Mouse (Mus musculus) intestine, postnatal 0 days (tissue): ENCODE results near the gene 1700016D06Rik. TPM values are rescaled to one million over a fixed set of nuclear protein-coding genes. Genes with fewer than 3 reads are reported as not detected.
A peak's percentile ranks its signal among the peaks of the same experiment; 100 is the strongest.

Source experiments
- ATAC-seq: fragments of 200-750 bp; cut with Nextera tagmentation; 2 replicates; pipeline ENCODE4 v1.8.0; 2017; ENCODE audit warnings: mild to moderate bottlenecking, moderate TSS enrichment, moderate library complexity
- H3K27ac ChIP-seq: fragments of 300-500 bp; sonication (generic); 2 replicates; pipeline ENCODE4 v1.5.1; 2014; ENCODE audit warnings: mild to moderate bottlenecking, low read depth, low read length, moderate library complexity
- H3K27me3 ChIP-seq: fragments of 300-500 bp; sonication (generic); replicated peaks from 2 replicates; pipeline ENCODE4 v1.6.1; 2014; ENCODE audit warnings: low read length, mixed read lengths; ENCODE audit not compliant: control insufficient read depth, insufficient read depth
- H3K36me3 ChIP-seq: fragments of 300-500 bp; sonication (generic); 2 replicates; pipeline ENCODE4 v1.6.1; 2014; ENCODE audit warnings: mild to moderate bottlenecking, moderate library complexity; ENCODE audit not compliant: control insufficient read depth, insufficient read depth
- H3K4me1 ChIP-seq: fragments of 300-500 bp; sonication (generic); replicated peaks from 2 replicates; pipeline ENCODE4 v1.6.1; 2014; ENCODE audit warnings: antibody characterized with exemption, low read length, mixed read lengths; ENCODE audit not compliant: control insufficient read depth, insufficient read depth
- H3K4me2 ChIP-seq: fragments of 300-500 bp; sonication (generic); replicated peaks from 2 replicates; pipeline ENCODE4 v1.6.1; 2014; ENCODE audit warnings: low read depth, mild to moderate bottlenecking, moderate library complexity
- H3K4me3 ChIP-seq: fragments of 300-500 bp; sonication (generic); 2 replicates; pipeline ENCODE4 v1.5.1; 2014; ENCODE audit warnings: low read depth, low read length
- H3K9ac ChIP-seq: fragments of 300-500 bp; sonication (generic); 2 replicates; pipeline ENCODE4 v1.6.1; 2014; ENCODE audit warnings: mild to moderate bottlenecking, low read depth, low read length
- H3K9me3 ChIP-seq: fragments of 300-500 bp; sonication (generic); 2 replicates; pipeline ENCODE4 v1.6.1; 2016; ENCODE audit warnings: mixed run types; ENCODE audit not compliant: control insufficient read depth
- CTCF ChIP-seq: sonication (generic); IDR thresholded peaks from 2 replicates; pipeline ENCODE4 v1.5.1; 2016; ENCODE audit warnings: low read depth, mild to moderate bottlenecking, control low read depth, antibody characterized with exemption, moderate library complexity
- WGBS: fragments of 180-500 bp; shearing (Covaris S2); extraction: QIAGEN DNeasy Blood & Tissue Kit; methylation state at CpG from one replicate; pipeline ENCODE4 v1.1.7; 2014; 5-methylcytosine and 5-hydroxymethylcytosine counted together
- polyA plus RNA-seq: library from polyadenylated mRNA; unstranded; fragments of >200 nt; fragmentation: Nextera tagmentation; extraction: Ambion mirVana; gene quantifications from 2 replicates; pipeline ENCODE4 v1.2.1, GENCODE M21; 2015

1700016D06Rik gene
- not detected in 2 replicates for polyA plus RNA-seq

- no peak within 1 kb of the TSS for H3K9ac ChIP-seq
- 0 out of 2 replicates have a peak, but pooled peaks cover 2% of the 10 kb centered on the region for H3K9me3 ChIP-seq
- no peak for TF ChIP-seq CTCF
- 36% methylated on average over 6 of the region's 6 CpGs for WGBS
- no peak within 1 kb of the TSS for H3K4me3 ChIP-seq
- no peak for ATAC-seq
- H3K36me3 ChIP-seq, result no peaks in the 10 kb centered on the region
- peaks cover 9% of the 10 kb centered on the region; the same call in 1 of the 2 replicates for H3K4me1 ChIP-seq
- peak within 1 kb of the TSS; percentile 46 for H3K4me2 ChIP-seq
- no peak within 1 kb of the TSS for H3K27ac ChIP-seq
- H3K27me3 ChIP-seq, result no peaks in the 10 kb centered on the region
Observed at GRCm38 (mm10) chr8:11701033-11701362, at the start of gene 1700016D06Rik. Gene 1700016D06Rik (minus strand): TSS chr8:11701063.

GRCm38 (mm10) chr8:11749472-11749871, 48.6 kb upstream of the 1700016D06Rik start:
- H3K27ac ChIP-seq, result no peak overlapping the region
- no peaks in the 10 kb centered on the region for H3K27me3 ChIP-seq
- H3K9ac ChIP-seq, result no peak overlapping the region
- no peaks in the 10 kb centered on the region for H3K36me3 ChIP-seq
- no peaks in the 10 kb centered on the region; the same call in 1 of the 2 replicates for H3K4me1 ChIP-seq
- H3K9me3 ChIP-seq, result no peaks in the 10 kb centered on the region
- ATAC-seq, result no peak
- WGBS, result 47% methylated on average over 6 of the region's 6 CpGs
- no peak overlapping the region for H3K4me2 ChIP-seq
- H3K4me3 ChIP-seq, result no peak overlapping the region
- no peak for TF ChIP-seq CTCF

GRCm38 (mm10) chr8:11746850-11747600, 46.2 kb upstream of the 1700016D06Rik start:
- TF ChIP-seq CTCF, result no peak
- ATAC-seq, result peak; percentile 64
- no peaks in the 10 kb centered on the region for H3K27me3 ChIP-seq
- no peak overlapping the region for H3K4me2 ChIP-seq
- 0 out of 2 replicates have a peak overlapping the region, but pooled peaks have one; percentile 15 for H3K27ac ChIP-seq
- no peak overlapping the region for H3K4me3 ChIP-seq
- H3K4me1 ChIP-seq, result no peaks in the 10 kb centered on the region; the same call in 1 of the 2 replicates
- no peak overlapping the region for H3K9ac ChIP-seq
- no peaks in the 10 kb centered on the region for H3K9me3 ChIP-seq
- no peaks in the 10 kb centered on the region for H3K36me3 ChIP-seq
- 56% methylated on average over 11 of the region's 11 CpGs for WGBS

GRCm38 (mm10) chr8:11743580-11743979, 42.7 kb upstream of the 1700016D06Rik start:
- Histone ChIP-seq H3K4me3 (no peak overlapping the region), H3K4me1 (no peaks in the 10 kb centered on the region; the same call in 1 of the 2 replicates), H3K36me3 (no peaks in the 10 kb centered on the region), H3K9me3 (no peaks in the 10 kb centered on the region), H3K9ac (no peak overlapping the region), H3K4me2 (no peak overlapping the region), H3K27ac (no peak overlapping the region), H3K27me3 (no peaks in the 10 kb centered on the region)
- no peak for ATAC-seq
- WGBS, result 48% methylated on average over 10 of the region's 10 CpGs
- no peak for TF ChIP-seq CTCF

- ATAC-seq, result no peak
- Histone ChIP-seq H3K27me3 (no peaks in the 10 kb centered on the region), H3K4me1 (no peaks in the 10 kb centered on the region), H3K9me3 (no peaks in the 10 kb centered on the region), H3K4me2 (no peak overlapping the region), H3K4me3 (no peak overlapping the region), H3K36me3 (no peaks in the 10 kb centered on the region), H3K9ac (no peak overlapping the region), H3K27ac (no peak overlapping the region)
- 81% methylated on average over 2 of the region's 2 CpGs for WGBS
- no peak for TF ChIP-seq CTCF
Observed at GRCm38 (mm10) chr8:11740857-11741256, 40.0 kb upstream of the 1700016D06Rik start.

GRCm38 (mm10) chr8:11739082-11739481, 38.2 kb upstream of the 1700016D06Rik start:
- ATAC-seq, result no peak
- Histone ChIP-seq H3K27me3 (no peaks in the 10 kb centered on the region), H3K4me1 (no peaks in the 10 kb centered on the region), H3K4me3 (no peak overlapping the region), H3K9me3 (no peaks in the 10 kb centered on the region), H3K4me2 (no peak overlapping the region), H3K27ac (no peak overlapping the region), H3K36me3 (no peaks in the 10 kb centered on the region), H3K9ac (no peak overlapping the region)
- 75% methylated on average over 5 of the region's 5 CpGs for WGBS
- peak; percentile 54 for TF ChIP-seq CTCF
